Mouse (Mus musculus): Measurements from ENCODE around the gene Foxred1.

Foxred1 gene

GRCm38 (mm10) chr9:35210542-35211474 is at the start of gene Foxred1:
Gene Foxred1, minus strand, starts transcription at chr9:35211055.
- peak; percentile 96 to 99 for DNase-seq (ENCODE audit: low spot score in 2 of 2)

- no peak for DNase-seq (ENCODE audit: low spot score in 2 of 2)
Observed at GRCm38 (mm10) chr9:35257365-35257764, 46.5 kb upstream of the Foxred1 start.

- no peak for DNase-seq (ENCODE audit: low spot score in 2 of 2)
Observed at GRCm38 (mm10) chr9:35249476-35249875, 38.6 kb upstream of the Foxred1 start.

GRCm38 (mm10) chr9:35247405-35247804 is 36.5 kb upstream of the Foxred1 start:
- DNase-seq (ENCODE audit: low spot score in 2 of 2), result no peak

GRCm38 (mm10) chr9:35239734-35240133 is 28.9 kb upstream of the Foxred1 start:
- no peak for DNase-seq (ENCODE audit: low spot score in 2 of 2)

- no peak for DNase-seq (ENCODE audit: low spot score in 2 of 2)
Observed at GRCm38 (mm10) chr9:35238915-35239571, 28.2 kb upstream of the Foxred1 start.

GRCm38 (mm10) chr9:35238371-35238770 is 27.5 kb upstream of the Foxred1 start:
- DNase-seq (ENCODE audit: low spot score in 2 of 2), result no peak

- DNase-seq (ENCODE audit: low spot score in 2 of 2), result no peak
Observed at GRCm38 (mm10) chr9:35235996-35236395, 25.1 kb upstream of the Foxred1 start.

- DNase-seq (ENCODE audit: low spot score in 2 of 2), result no peak
Observed at GRCm38 (mm10) chr9:35228671-35229070, 17.8 kb upstream of the Foxred1 start.

GRCm38 (mm10) chr9:35223466-35223865 is 12.6 kb upstream of the Foxred1 start:
- DNase-seq (ENCODE audit: low spot score in 2 of 2), result no peak

- no peak for DNase-seq (ENCODE audit: low spot score in 2 of 2)
Observed at GRCm38 (mm10) chr9:35217963-35218362, 7.1 kb upstream of the Foxred1 start.

GRCm38 (mm10) chr9:35211573-35212511 is 987 bp upstream of the Foxred1 start:
- no peak for DNase-seq (ENCODE audit: low spot score in 2 of 2)

- no peak for DNase-seq (ENCODE audit: low spot score in 2 of 2)
Observed at GRCm38 (mm10) chr9:35204421-35204820, 6.4 kb downstream of the Foxred1 start.

- no peak for DNase-seq (ENCODE audit: low spot score in 2 of 2)
Observed at GRCm38 (mm10) chr9:35203536-35203935, 7.3 kb downstream of the Foxred1 start.

GRCm38 (mm10) chr9:35200529-35201060 is 10.3 kb downstream of the Foxred1 start:
- DNase-seq (ENCODE audit: low spot score in 2 of 2), result no peak

- peak; percentile 94 to 95 for DNase-seq (ENCODE audit: low spot score in 2 of 2)
Observed at GRCm38 (mm10) chr9:35199772-35200471, 10.9 kb downstream of the Foxred1 start, which contains the start of the genes Srpr and Tirap. Gene Srpr, plus strand, starts transcription at chr9:35200175. Gene Tirap, minus strand, starts transcription at chr9:35200291.

- no peak for DNase-seq (ENCODE audit: low spot score in 2 of 2)
Observed at GRCm38 (mm10) chr9:35198945-35199771, 11.7 kb downstream of the Foxred1 start.

GRCm38 (mm10) chr9:35198351-35198750 is 12.5 kb downstream of the Foxred1 start:
- DNase-seq (ENCODE audit: low spot score in 2 of 2), result no peak

GRCm38 (mm10) chr9:35197625-35198024 is 13.2 kb downstream of the Foxred1 start:
- DNase-seq (ENCODE audit: low spot score in 2 of 2), result no peak

GRCm38 (mm10) chr9:35194048-35194447 is 16.8 kb downstream of the Foxred1 start:
- DNase-seq (ENCODE audit: low spot score in 2 of 2), result no peak

All from spleen, postnatal 10 days (tissue).